Mouse (Mus musculus) lung, adult 2 months (tissue): ENCODE results near the gene Nup133.

Experiments used
- CTCF ChIP-seq: fragments of 200-500 bp; IDR thresholded peaks from 2 replicates; pipeline ENCODE4 v1.5.1; 2011; ENCODE audit warnings: mild to moderate bottlenecking, low read length, control low read depth; ENCODE audit not compliant: insufficient read depth
- POLR2A ChIP-seq: fragments of 200-500 bp; IDR thresholded peaks from 2 replicates; pipeline ENCODE4 v1.6.1; 2011; ENCODE audit warnings: low read depth, mild to moderate bottlenecking, control low read depth, low read length, borderline replicate concordance; ENCODE audit errors: extremely low read depth

- TF ChIP-seq CTCF (no peak), POLR2A (no peak)
Measured at GRCm38 (mm10) chr8:123847546-123847945, 101.5 kb downstream of the Nup133 start.
